Mouse (Mus musculus): ENCODE measurements at regions not wholly inside any gene's neighbourhood (a gene's known extent, or its start where the extent isn't known, plus 50 kb on each side); places are given as distances from the start of the nearest gene placed in this dataset.

GRCm38 (mm10) chr1:76933460-76933859 is 581.4 kb downstream of the Epha4 start:
- DNase-seq, result no peak

DNA sequence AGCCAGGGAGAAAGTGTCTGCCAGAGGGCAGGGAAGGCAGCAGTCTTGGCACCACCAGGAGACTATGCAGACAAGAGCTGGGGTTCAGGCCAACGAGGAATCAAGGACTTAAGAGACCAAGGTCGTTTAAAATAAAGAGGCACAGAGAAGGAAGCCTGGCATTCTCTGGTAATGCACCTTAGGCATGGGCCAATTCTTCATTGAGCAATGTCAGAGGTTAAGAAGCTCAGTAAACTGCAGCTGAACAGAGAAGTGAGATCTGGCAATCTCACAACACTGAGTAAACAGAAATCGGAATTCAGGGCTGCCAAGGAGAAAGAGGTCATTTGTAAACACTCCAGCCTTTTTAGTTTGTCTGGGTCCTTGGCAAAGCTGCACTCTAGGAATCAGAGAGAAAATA is 572.2 kb downstream of the Epha4 start:
- DNase-seq, result peak; percentile 6 to 17

DNA sequence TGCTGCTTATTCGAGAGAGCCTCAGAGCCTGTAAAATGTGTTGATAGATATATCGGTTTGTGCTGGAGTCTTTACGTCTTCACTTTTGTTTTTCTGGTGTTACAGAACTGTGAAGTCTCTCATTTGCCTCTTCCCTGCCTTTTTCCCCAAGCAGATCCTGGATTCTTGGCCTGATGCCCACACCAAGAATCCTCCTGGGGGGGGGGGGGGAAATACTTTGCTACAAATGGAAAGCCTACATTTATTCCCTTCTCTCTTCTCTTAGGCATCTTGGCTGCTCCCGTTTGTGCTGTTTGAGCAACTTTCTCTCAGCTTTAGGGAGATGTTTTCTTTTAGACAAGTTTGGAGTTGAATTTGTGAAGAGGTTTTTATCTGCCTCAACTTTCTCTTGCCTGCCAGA is 570.8 kb downstream of the Epha4 start:
- no peak for DNase-seq

- DNase-seq, result peak in 1 of 2 experiments; percentile 26
Observed at GRCm38 (mm10) chr1:76955031-76955430, 559.9 kb downstream of the Epha4 start.

GRCm38 (mm10) chr1:76957411-76957810 is 557.5 kb downstream of the Epha4 start:
- no peak for DNase-seq

DNA sequence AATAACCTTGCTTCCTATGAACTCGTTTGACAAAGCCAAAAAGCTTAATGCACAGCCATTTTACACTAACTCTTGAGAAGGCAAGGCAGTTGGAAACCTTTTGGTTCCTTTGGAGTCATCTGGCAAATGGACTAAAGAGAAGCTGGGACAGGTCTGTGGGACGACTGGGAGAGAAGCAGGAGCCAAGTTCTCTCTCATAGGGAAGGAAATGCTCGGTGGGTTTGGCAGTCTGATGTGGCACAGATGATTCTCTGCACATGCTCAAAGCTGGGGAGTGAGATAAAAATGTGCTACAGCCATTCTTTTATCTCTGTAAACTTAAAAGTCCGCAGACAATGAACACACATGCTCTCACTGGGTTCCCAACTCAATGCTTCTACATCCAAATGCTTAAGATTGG is 556.2 kb downstream of the Epha4 start:
- peak in 1 of 2 experiments; percentile 9 for DNase-seq

DNA sequence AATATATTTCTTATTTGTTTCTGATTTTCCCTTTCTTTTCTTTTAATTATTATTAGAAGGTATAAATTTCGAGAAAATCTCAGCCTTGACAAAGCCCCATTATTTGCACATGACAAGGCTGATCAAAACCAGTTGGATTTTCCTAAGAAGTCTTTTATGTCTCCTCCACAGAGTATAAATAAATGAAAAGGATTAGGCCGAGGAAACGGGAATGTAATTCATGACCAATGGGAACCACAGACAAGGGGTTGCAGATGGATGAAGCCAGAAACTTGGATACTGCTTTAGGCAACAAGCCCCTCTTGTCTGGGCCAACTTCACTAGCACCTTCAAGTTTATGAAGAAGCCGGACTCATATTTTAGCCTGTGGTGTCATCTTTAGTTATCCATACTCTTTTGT is 542.4 kb downstream of the Epha4 start:
- DNase-seq, result no peak

DNA sequence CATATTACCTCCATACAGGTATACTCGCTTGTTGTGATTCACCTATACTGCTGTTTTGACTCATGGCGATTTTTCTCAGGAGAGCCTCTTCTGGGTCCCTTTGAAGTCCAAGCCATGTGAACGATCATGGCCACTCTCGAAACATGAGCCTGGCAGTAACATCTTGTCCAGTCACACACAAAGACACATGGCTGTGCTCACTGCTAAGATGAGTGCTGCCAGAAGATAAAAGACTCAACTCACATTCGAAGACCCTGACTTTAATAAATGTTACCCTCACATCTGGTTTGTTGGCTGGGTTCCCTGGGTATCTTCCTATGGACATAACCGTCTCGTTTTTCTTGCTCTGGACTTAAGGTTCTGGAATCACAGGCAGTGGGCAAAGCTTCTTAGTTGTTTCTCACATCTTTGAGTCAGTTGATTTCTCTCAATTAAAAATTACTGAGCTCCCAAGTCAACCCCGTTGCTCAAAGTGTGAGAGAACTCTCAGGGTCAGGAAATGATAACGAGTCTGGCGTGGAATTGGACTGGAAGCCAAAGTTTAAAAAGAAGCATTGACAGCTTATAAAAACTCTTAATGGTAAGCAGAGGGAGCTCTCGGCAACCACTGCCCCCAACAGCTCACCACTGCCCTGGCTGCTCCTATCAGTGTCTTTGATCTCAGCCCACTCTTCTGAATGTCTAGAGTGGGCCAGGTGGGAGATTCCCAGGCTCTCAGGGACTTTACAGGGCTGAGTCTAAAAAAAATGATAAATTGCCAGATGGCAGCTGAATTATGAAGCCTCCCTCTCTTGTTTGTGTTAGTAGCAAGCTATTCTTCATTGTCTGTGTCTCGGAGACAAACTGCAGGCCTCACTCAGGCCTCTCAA is 539.6 kb downstream of the Epha4 start:
- DNase-seq, result no peak

GRCm38 (mm10) chr1:76980498-76981152 is 534.3 kb downstream of the Epha4 start:
- no peak for DNase-seq

GRCm38 (mm10) chr1:76993776-76994175 is 521.1 kb downstream of the Epha4 start:
- DNase-seq, result no peak

DNA sequence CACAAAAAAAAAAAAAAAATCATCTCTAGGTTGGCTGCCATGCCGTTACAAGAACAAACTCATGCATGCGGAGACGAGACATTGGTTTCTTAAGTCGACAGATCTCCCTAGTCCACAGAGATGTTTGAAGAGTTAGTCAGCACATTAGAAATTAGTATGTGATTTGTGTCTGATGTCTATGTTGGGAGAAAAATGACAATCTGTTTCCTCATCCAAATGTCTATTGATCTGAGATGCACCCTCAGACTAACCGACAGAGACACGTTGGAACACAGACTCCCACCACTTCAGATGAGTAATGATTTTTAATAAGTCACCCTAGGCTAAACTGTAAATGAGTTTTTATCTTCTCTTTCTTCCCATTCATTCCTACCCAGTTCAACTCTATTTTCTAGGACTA is 506.9 kb downstream of the Epha4 start:
- DNase-seq, result no peak

- peak; percentile 49 to 69 for DNase-seq
Observed at GRCm38 (mm10) chr1:77010608-77011214, 504.2 kb downstream of the Epha4 start.

- peak; percentile 64 to 72 for DNase-seq
Observed at GRCm38 (mm10) chr1:77027656-77028055, 487.2 kb downstream of the Epha4 start.

- peak; percentile 38 to 48 for DNase-seq
Observed at GRCm38 (mm10) chr1:77028216-77028615, 486.7 kb downstream of the Epha4 start.

- peak; percentile 26 to 27 for DNase-seq
Observed at GRCm38 (mm10) chr1:77029091-77029490, 485.8 kb downstream of the Epha4 start.

DNA sequence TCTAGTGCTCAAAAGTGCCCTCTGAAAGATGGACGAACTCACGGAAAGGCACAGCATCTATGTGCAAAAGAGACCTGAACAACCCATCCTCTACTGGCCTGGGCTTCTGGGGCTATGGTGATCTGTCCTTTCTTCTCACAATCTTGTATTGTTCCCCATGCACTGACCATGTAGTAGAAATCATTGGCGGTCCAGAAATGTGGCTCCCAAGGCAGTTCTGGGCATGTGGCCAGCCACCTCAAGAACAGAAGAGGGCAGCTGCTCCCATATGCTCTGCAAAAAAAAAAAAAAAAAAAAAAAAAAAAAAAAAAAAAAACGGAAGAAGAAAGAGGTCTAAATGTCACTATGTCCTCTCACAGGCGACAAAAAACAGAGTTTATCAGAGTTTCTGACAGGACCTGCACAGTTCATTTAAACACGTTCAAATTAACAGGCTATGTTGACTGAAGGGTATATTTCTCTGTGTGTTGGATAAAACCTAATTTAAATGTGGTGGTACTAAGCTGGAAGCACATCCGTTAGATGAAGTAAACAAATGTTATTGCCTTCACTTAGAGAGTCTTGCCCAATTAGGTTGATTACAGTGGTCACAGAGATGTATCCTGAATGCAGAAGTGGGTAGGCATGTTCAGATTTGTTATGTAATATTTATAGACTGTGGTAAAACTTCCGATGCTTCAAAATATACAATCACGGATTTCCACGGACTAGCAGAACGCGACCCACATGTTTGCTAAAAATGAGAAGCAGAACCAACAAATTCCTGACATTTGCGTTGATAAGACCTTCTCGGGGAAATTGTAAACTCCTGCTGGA is 470.9 kb downstream of the Epha4 start:
- peak; percentile 85 to 91 for DNase-seq

DNA sequence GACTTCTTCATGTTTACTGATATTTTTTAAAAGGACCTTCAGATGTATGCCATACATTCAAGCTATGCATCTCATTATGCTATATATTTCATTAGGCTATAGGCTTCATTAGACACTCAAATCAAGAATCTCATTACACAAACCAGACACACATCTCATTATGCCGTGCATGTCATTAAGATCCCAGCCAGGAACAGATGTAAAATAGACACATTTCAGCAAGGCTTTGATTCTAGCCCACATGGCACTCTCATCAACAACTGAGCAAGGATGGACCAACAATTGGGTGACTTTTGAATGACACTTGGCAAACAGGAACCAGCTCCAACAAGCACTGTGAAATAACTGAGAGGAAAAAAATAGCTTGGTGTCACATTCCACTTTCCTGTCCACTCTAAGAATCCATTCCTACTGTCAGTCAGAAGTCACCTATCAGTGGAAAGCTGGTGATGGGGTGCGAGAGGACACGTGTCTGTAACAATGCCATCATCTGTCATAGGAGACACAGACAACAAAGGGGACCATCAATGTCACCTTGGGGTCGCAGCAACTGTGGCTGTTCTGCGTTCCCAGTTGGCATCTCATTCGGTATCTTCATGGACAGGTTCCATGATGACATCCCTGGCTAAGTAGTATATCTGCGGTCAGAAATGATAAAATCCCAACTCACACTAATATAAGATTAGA is 466.0 kb downstream of the Epha4 start:
- no peak for DNase-seq

GRCm38 (mm10) chr1:77051239-77051638 is 463.6 kb downstream of the Epha4 start:
- no peak for DNase-seq

DNA sequence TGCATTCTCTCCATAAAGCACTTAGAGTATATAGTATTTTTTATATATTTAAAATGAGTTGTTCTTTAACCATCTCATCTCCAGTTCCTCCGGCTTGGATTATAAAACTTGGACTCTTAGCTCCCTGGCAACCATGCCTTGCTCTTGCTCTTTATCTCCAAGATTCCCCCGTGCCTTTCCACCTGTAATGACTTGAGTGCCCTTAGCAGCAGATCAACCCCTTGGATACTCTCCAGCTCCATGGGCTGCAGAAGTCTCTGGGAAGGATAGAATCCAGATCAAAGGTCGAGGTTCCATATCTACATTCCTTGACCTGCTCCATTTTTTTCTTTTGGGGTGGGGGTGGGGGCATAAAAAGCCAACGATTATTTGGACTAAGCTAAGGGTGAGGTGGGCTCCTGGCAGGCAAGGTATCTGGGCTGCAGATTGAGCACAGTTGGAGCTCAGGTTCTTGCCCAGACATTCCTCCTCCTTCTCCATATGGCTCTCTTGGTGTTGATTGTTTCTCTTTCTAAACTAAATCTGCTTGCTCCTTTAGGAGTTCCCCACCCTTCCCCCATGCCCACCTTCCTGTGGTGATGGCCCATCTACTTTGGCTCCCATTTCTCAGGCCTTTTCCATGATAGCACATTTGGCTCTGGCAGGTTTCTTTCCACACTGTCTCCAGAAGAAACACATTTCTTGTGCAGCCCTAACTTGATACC is 460.9 kb downstream of the Epha4 start:
- peak; percentile 89 to 90 for DNase-seq

DNA sequence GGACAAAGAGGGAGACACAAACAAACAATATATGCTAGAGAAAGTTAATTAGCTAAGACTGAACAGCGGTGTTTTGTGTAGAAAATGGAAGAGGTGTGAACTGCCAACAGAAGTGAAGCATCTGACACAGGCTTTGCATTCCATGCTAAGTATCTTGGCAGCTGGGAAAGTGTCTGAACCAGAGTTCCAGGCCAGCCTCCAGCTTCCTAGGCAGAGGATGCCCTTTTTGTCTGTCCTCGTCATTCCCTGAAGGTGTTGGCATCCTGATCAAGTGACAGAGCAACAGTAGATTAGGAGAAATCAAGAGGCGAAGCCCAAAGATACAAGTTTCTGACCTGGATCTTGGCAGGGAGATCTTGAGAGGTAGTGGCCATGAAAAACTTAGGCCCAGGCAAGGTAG is 452.4 kb downstream of the Epha4 start:
- DNase-seq, result no peak

GRCm38 (mm10) chr1:77073071-77073470 is 441.8 kb downstream of the Epha4 start:
- DNase-seq, result no peak

All from cerebellum, postnatal 25 days (tissue).